Mouse (Mus musculus) limb, embryonic 11.5 days (tissue): ENCODE results near the gene Hivep1. TPM values are rescaled to one million over a fixed set of nuclear protein-coding genes. Genes with fewer than 3 reads are reported as not detected.

Experiments used
- ATAC-seq: fragments of 200-750 bp; cut with Nextera tagmentation; 2 replicates; pipeline ENCODE4 v1.8.0; 2017; ENCODE audit warnings: low read depth; ENCODE audit not compliant: insufficient number of reproducible peaks, low FRiP score, low TSS enrichment
- DNase-seq: peaks from one replicate; pipeline ENCODE4 v3.0.0-alpha.2; 2015; ENCODE audit warnings: low spot score
- H3K27ac ChIP-seq: fragments of 300-500 bp; sonication (generic); replicated peaks from 2 replicates; pipeline ENCODE4 v1.5.1; 2014; ENCODE audit warnings: low read depth, mild to moderate bottlenecking, low read length
- H3K27me3 ChIP-seq: fragments of 300-500 bp; sonication (generic); 2 replicates; pipeline ENCODE4 v1.6.1; 2014; ENCODE audit warnings: mild to moderate bottlenecking, low read length, mixed read lengths; ENCODE audit not compliant: control insufficient read depth, insufficient read depth
- H3K36me3 ChIP-seq: fragments of 300-500 bp; sonication (generic); 2 replicates; pipeline ENCODE4 v1.6.1; 2014; ENCODE audit warnings: mild to moderate bottlenecking, low read length, moderate library complexity, mixed read lengths; ENCODE audit not compliant: control insufficient read depth, insufficient read depth
- H3K4me1 ChIP-seq: fragments of 300-500 bp; sonication (generic); 2 replicates; pipeline ENCODE4 v1.6.1; 2014; ENCODE audit warnings: low read length, mixed read lengths; ENCODE audit not compliant: control insufficient read depth, insufficient read depth
- H3K4me2 ChIP-seq: fragments of 300-500 bp; sonication (generic); 2 replicates; pipeline ENCODE4 v1.6.1; 2014; ENCODE audit warnings: low read depth, mild to moderate bottlenecking, moderate library complexity; ENCODE audit not compliant: severe bottlenecking
- H3K4me3 ChIP-seq: fragments of 300-500 bp; sonication (generic); 2 replicates; pipeline ENCODE4 v1.5.1; 2014; ENCODE audit warnings: low read depth, low read length
- H3K9ac ChIP-seq: fragments of 300-500 bp; sonication (generic); 2 replicates; pipeline ENCODE4 v1.6.1; 2014; ENCODE audit warnings: mild to moderate bottlenecking, low read length
- H3K9me3 ChIP-seq: fragments of 300-500 bp; sonication (generic); 2 replicates; pipeline ENCODE4 v1.6.1; 2016; ENCODE audit warnings: low read length; ENCODE audit not compliant: control insufficient read depth
- WGBS: fragments of 180-500 bp; shearing (Covaris S2); extraction: QIAGEN DNeasy Blood & Tissue Kit; methylation state at CpG from one replicate; pipeline ENCODE4 v1.1.7; 2014; 5-methylcytosine and 5-hydroxymethylcytosine counted together
- polyA plus RNA-seq: library from polyadenylated mRNA; unstranded; fragments of >200 nt; fragmentation: Nextera tagmentation; extraction: Ambion mirVana; gene quantifications from 2 replicates; pipeline ENCODE4 v1.2.1, GENCODE M21; 2014

Gene Hivep1
- polyA plus RNA-seq, 1 experiment from 2014 or later = 8.7 TPM

DNA sequence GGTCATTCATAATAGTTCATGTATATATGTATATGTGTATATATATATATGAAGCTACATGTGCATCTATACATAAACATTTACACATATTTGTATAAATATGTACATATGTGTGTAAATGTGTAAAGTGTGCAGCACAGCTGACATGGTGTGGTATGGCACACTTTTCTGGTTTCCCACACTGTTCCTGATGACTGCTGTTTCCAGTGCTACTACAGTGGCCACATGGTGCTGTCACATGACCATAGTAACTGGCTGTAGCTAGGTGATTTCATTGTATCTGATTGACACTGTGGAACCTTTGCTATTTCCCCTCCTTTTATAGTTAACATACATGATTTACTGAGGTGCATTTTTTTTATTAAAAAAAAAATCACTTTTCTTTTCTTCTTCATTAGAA is 45.3 kb downstream of the Hivep1 start:
- Histone ChIP-seq H3K4me1 (peaks cover 18% of the 10 kb centered on the region), H3K27ac (no peak overlapping the region), H3K4me3 (no peak overlapping the region), H3K9ac (no peak overlapping the region), H3K36me3 (0 out of 2 replicates have a peak, but pooled peaks cover 2% of the 10 kb centered on the region), H3K4me2 (no peak overlapping the region), H3K27me3 (no peaks in the 10 kb centered on the region), H3K9me3 (no peaks in the 10 kb centered on the region)
- no peak for DNase-seq
- ATAC-seq = no peak

DNA sequence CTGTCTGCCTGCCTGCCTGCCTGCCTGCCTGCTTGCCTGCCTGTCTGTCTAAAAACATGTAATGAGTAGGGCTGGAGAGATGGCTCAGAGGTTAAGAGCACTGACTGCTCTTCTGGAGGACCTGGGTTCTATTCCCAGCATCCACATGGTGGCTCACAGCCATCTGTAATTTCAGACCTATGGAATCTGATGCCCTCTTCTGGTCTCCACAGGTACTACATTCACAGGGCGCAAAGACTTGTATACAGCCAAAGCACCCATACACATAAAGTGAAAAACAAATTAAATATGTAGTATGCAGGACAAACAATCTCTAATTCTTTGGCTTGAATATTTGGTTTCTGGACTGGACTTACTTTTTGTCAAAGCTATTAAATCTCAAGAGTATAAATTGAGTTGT is 46.7 kb downstream of the Hivep1 start:
- 90% methylated on average over 1 of the region's 1 CpGs for WGBS
- Histone ChIP-seq H3K9ac (no peak overlapping the region), H3K9me3 (no peaks in the 10 kb centered on the region), H3K4me3 (no peak overlapping the region), H3K4me2 (no peak overlapping the region), H3K36me3 (0 out of 2 replicates have a peak, but pooled peaks cover 2% of the 10 kb centered on the region), H3K27me3 (no peaks in the 10 kb centered on the region), H3K27ac (no peak overlapping the region), H3K4me1 (peaks cover 24% of the 10 kb centered on the region)
- ATAC-seq (no peak), DNase-seq (no peak)

DNA sequence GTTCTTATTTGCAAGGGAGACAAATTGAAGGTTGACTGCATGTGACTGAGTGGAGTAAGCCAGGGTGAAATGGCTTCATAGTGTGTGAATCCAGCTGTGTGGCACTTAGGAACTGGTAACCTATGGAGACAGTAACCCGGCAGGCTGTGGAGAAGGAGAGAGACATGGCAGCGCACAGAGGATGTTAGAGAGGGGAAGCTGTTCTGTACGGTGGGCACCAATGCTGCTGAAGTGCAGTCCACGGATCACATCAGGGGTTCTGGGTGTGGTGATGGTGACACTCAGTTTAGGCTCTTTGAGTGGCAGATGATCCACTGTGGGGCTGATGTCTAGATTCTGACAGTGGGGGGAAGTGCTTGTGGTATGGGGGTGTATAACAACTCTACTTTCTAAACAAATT is 47.7 kb downstream of the Hivep1 start:
- H3K9me3 ChIP-seq = no peaks in the 10 kb centered on the region
- 0 out of 2 replicates have a peak, but pooled peaks cover 2% of the 10 kb centered on the region for H3K36me3 ChIP-seq
- DNase-seq (no peak), ATAC-seq (no peak)
- H3K27me3 ChIP-seq = no peaks in the 10 kb centered on the region
- no peak overlapping the region for H3K4me2 ChIP-seq
- no peak overlapping the region for H3K4me3 ChIP-seq
- no peak overlapping the region for H3K9ac ChIP-seq
- no peak overlapping the region for H3K27ac ChIP-seq
- peaks cover 23% of the 10 kb centered on the region; the same call in 1 of the 2 replicates for H3K4me1 ChIP-seq
- 95% methylated on average over 4 of the region's 4 CpGs for WGBS

DNA sequence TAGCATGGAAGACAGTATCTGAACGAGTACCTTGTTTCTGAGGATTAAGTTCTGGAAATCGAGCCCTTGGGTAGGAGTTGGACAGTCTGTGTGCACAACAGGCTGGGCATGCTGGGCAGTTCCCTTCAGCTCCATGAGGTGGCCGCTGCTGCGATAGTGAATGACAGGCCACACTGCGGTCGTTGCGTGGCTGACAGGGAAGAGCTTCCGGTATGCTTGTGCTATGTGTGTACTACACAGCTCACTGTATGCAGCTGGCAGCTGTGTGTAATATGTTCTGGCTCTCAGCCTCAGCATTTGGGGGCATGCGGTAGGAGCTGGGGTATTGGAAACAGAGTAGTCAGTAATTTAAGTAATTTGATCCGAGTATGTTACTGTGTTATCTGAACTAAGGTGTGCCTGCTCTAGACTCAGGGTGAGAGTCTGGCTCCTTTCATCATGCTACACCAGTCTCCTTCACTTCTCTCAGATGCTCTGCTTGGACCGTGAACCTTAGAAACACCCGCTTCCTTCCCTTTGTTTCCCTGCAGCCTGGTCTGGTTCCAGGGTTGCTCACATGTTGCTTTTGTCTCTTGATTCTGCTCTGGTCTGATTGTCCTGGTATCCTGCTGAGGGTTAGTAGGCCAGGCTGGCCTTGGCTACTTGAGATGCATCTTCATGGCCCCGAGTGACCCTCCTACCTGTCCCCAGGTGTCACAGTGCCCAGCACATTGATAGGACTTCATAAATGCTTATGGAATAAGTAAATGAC is 49.8 kb downstream of the Hivep1 start:
- no peaks in the 10 kb centered on the region for H3K27me3 ChIP-seq
- DNase-seq = peak; percentile 42
- H3K9ac ChIP-seq = no peak overlapping the region
- H3K27ac ChIP-seq = no peak overlapping the region
- no peaks in the 10 kb centered on the region for H3K9me3 ChIP-seq
- WGBS = 54% methylated on average over 13 of the region's 13 CpGs
- no peak overlapping the region for H3K4me3 ChIP-seq
- ATAC-seq = no peak
- peaks cover 18% of the 10 kb centered on the region; the same call in 1 of the 2 replicates for H3K4me1 ChIP-seq
- 0 out of 2 replicates have a peak, but pooled peaks cover 2% of the 10 kb centered on the region for H3K36me3 ChIP-seq
- H3K4me2 ChIP-seq = no peak overlapping the region

DNA sequence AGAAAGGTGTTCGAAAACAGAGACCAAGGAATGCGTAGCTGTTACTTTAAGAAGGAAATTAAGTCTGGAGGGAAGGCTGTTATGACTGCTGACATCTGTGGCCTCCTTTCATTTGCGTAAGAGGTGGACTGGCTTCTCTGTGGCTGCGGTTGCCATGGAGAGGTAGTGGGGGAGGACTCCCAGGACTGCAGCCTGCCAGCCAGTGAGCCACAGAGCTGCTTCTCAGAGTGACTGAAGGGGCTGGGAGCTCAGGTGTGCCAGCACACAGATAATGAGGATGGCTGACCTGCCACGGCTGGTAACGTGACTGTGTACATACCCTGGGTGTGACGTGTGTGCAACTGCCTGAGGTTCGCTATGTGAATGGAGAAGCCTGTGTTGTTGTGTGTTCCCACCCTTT is 51.2 kb downstream of the Hivep1 start:
- ATAC-seq (peak; percentile 82; the same call in 1 of the 2 replicates), DNase-seq (peak; percentile 75)
- H3K4me3 ChIP-seq = no peak overlapping the region
- H3K27ac ChIP-seq = no peak overlapping the region
- peaks cover 18% of the 10 kb centered on the region; the same call in 1 of the 2 replicates for H3K4me1 ChIP-seq
- 0 out of 2 replicates have a peak, but pooled peaks cover 1% of the 10 kb centered on the region for H3K36me3 ChIP-seq
- H3K27me3 ChIP-seq = no peaks in the 10 kb centered on the region
- H3K9ac ChIP-seq = no peak overlapping the region
- WGBS = 37% methylated on average over 8 of the region's 8 CpGs
- no peak overlapping the region for H3K4me2 ChIP-seq
- H3K9me3 ChIP-seq = no peaks in the 10 kb centered on the region

DNA sequence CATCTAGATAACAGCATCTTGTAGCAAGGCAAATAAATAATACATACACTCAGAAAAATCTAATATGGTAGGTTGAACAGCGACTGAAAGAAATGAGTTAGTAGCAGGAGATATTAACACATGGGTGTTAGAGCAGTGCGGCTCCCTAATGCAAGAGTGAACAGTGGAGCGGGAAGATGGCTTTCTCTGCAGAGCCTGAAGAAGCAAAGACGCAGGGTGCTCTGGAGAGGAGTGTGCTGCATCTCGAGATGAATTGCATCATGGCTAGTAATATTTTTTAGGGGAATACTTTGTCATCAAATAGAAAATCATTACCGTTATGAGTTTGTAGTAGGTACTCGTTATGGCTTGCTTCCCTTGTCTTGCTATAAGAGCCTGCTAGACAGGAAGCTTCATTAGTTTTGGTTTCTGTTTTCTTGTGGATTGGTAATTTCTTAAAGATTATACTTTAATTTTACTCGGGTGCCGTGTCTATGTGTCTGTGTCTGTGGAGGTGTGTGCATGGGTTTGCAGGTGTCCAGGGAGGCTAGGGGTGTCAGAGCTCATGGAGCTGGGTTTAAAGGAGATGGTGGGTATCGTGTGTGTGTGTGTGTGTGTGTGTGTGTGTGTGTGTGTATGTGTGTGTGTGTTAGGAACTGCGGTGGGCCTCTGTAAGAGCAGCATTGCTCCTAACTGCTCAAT is 51.8 kb downstream of the Hivep1 start:
- 78% methylated on average over 11 of the region's 11 CpGs for WGBS
- no peak for DNase-seq
- no peaks in the 10 kb centered on the region for H3K27me3 ChIP-seq
- no peaks in the 10 kb centered on the region for H3K9me3 ChIP-seq
- H3K36me3 ChIP-seq = no peaks in the 10 kb centered on the region
- H3K4me3 ChIP-seq = no peak overlapping the region
- no peak overlapping the region for H3K4me2 ChIP-seq
- no peak overlapping the region for H3K27ac ChIP-seq
- no peak for ATAC-seq
- H3K9ac ChIP-seq = no peak overlapping the region
- H3K4me1 ChIP-seq = peaks cover 18% of the 10 kb centered on the region; the same call in 1 of the 2 replicates

DNA sequence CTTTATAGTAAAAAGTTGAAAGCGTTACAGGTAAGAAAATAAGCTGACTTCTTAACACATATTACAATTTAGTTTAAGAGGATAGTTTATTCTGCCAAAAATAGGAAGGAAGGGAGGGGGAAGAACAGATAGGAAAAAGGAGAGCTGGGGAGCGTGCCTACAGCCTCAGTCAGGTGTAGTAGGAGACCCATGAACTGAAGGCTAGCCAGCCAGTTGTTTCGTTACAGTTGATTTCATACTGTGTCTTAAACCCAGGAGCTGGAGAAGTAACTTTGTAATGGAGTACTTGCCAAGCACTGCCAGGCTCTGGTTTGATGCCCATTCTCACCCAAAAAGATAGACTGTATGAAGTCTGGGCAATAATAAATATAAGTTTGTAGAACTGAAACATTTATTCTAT is 52.5 kb downstream of the Hivep1 start:
- 93% methylated on average over 3 of the region's 3 CpGs for WGBS

DNA sequence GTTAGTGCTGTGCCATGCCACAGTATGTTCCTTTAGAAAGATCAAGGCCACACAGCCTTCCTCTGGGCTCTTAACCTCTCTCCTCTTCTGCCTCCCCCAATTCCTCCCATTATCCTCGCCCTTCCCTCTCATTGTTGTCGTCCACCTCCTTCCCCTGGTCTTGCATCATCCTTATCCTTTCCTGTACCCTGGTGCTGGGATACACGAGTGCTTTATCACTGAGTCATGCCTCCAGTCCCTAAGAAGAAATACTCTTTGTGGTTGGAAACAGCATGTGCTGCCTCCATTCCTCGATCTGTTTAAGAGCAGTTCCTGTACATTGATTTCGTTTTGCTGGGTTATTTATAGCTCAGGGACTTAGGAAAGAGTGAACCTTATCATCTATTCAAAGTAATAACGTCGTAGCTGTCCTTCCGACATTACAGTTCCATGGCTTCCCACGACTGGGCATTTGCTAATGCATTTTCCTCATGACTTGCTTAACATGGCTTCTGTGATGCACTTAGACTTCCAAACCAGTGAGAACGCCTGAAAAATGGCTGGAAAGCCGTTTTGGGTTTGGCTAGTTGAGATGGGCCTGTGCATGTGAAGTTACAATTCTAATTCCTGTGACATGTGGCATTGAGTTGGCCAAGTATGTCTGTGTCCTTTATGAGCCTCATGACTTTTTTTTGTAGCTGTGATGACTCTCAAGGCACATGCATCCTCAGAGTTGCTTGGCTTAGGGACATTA is 56.8 kb downstream of the Hivep1 start:
- Histone ChIP-seq H3K36me3 (no peaks in the 10 kb centered on the region), H3K4me3 (no peak overlapping the region), H3K27me3 (no peaks in the 10 kb centered on the region), H3K9me3 (no peaks in the 10 kb centered on the region), H3K27ac (no peak overlapping the region), H3K9ac (no peak overlapping the region), H3K4me1 (peaks cover 6% of the 10 kb centered on the region; the same call in 1 of the 2 replicates), H3K4me2 (no peak overlapping the region)
- WGBS = 87% methylated on average over 11 of the region's 11 CpGs
- ATAC-seq (no peak), DNase-seq (no peak)

More for the DNA sequence above, 52.5 kb downstream of the Hivep1 start:
- Histone ChIP-seq H3K27ac (no peak overlapping the region), H3K9me3 (no peaks in the 10 kb centered on the region), H3K36me3 (no peaks in the 10 kb centered on the region), H3K4me1 (peaks cover 18% of the 10 kb centered on the region; the same call in 1 of the 2 replicates), H3K9ac (no peak overlapping the region), H3K4me3 (no peak overlapping the region), H3K27me3 (no peaks in the 10 kb centered on the region), H3K4me2 (no peak overlapping the region)
- ATAC-seq (no peak), DNase-seq (no peak)
